Mouse (Mus musculus): ENCODE data around the gene Uckl1. TPM values are rescaled to one million over a fixed set of nuclear protein-coding genes. Genes with fewer than 3 reads are reported as not detected.

The Uckl1 gene
- polyA plus RNA-seq, 1 experiment from 2014 or later = 62.0 TPM

- 75% methylated on average over 7 of the region's 7 CpGs for WGBS
- Histone ChIP-seq H3K9ac (0 out of 2 replicates have a peak overlapping the region, but pooled peaks have one; percentile 93), H3K4me2 (peak overlapping the region; percentile 79), H3K36me3 (0 out of 2 replicates have a peak, but pooled peaks cover 11% of the 10 kb centered on the region), H3K27me3 (no peaks in the 10 kb centered on the region), H3K27ac (replicated peaks) (no peak overlapping the region), H3K9me3 (no peaks in the 10 kb centered on the region), H3K4me3 (peak overlapping the region; percentile 72; the same call in 1 of the 2 replicates), H3K4me1 (replicated peaks) (peaks cover 62% of the 10 kb centered on the region)
- no peak for ATAC-seq (ENCODE audit: low FRiP score, low read depth)
These were observed 12.8 kb upstream of the Uckl1 start for GRCm38 (mm10) chr2:181597378-181598061.

- H3K4me1 ChIP-seq (replicated peaks) = peaks cover 59% of the 10 kb centered on the region
- H3K9ac ChIP-seq = no peak overlapping the region
- WGBS = 64% methylated on average over 6 of the region's 6 CpGs
These were observed 11.7 kb upstream of the Uckl1 start for GRCm38 (mm10) chr2:181596221-181596960.

GRCm38 (mm10) chr2:181594946-181595696, 10.4 kb upstream of the Uckl1 start:
- Histone ChIP-seq H3K9ac (no peak overlapping the region), H3K4me1 (replicated peaks) (peaks cover 63% of the 10 kb centered on the region), H3K36me3 (peaks cover 17% of the 10 kb centered on the region; the same call in 1 of the 2 replicates), H3K4me3 (no peak overlapping the region), H3K27ac (replicated peaks) (no peak overlapping the region), H3K27me3 (no peaks in the 10 kb centered on the region), H3K4me2 (no peak overlapping the region), H3K9me3 (no peaks in the 10 kb centered on the region)
- WGBS = 75% methylated on average over 4 of the region's 4 CpGs
- ATAC-seq (ENCODE audit: low FRiP score, low read depth) = no peak

More at GRCm38 (mm10) chr2:181596221-181596960, 11.7 kb upstream of the Uckl1 start:
- no peaks in the 10 kb centered on the region for H3K27me3 ChIP-seq
- no peaks in the 10 kb centered on the region for H3K9me3 ChIP-seq
- no peak overlapping the region for H3K27ac ChIP-seq (replicated peaks)
- H3K4me2 ChIP-seq = no peak overlapping the region
- 0 out of 2 replicates have a peak, but pooled peaks cover 11% of the 10 kb centered on the region for H3K36me3 ChIP-seq
- no peak for ATAC-seq (ENCODE audit: low FRiP score, low read depth)
- no peak overlapping the region for H3K4me3 ChIP-seq

- Histone ChIP-seq H3K27me3 (no peaks in the 10 kb centered on the region), H3K9ac (no peak overlapping the region), H3K36me3 (peaks cover 29% of the 10 kb centered on the region), H3K4me2 (no peak overlapping the region), H3K9me3 (no peaks in the 10 kb centered on the region), H3K27ac (replicated peaks) (no peak overlapping the region), H3K4me1 (replicated peaks) (peaks cover 57% of the 10 kb centered on the region), H3K4me3 (no peak overlapping the region)
- no peak for ATAC-seq (ENCODE audit: low FRiP score, low read depth)
These were observed 9.2 kb upstream of the Uckl1 start for GRCm38 (mm10) chr2:181593937-181594336.

GRCm38 (mm10) chr2:181593042-181593421, 8.3 kb upstream of the Uckl1 start:
- ATAC-seq (ENCODE audit: low FRiP score, low read depth) = no peak
- Histone ChIP-seq H3K4me3 (peak overlapping the region; percentile 99), H3K4me2 (peak overlapping the region; percentile 63), H3K27me3 (no peaks in the 10 kb centered on the region), H3K4me1 (replicated peaks) (peaks cover 53% of the 10 kb centered on the region), H3K9ac (peak overlapping the region; percentile 97), H3K9me3 (no peaks in the 10 kb centered on the region), H3K36me3 (peaks cover 38% of the 10 kb centered on the region), H3K27ac (replicated peaks) (peak overlapping the region; percentile 94)
- 7% methylated on average over 6 of the region's 6 CpGs for WGBS

DNA sequence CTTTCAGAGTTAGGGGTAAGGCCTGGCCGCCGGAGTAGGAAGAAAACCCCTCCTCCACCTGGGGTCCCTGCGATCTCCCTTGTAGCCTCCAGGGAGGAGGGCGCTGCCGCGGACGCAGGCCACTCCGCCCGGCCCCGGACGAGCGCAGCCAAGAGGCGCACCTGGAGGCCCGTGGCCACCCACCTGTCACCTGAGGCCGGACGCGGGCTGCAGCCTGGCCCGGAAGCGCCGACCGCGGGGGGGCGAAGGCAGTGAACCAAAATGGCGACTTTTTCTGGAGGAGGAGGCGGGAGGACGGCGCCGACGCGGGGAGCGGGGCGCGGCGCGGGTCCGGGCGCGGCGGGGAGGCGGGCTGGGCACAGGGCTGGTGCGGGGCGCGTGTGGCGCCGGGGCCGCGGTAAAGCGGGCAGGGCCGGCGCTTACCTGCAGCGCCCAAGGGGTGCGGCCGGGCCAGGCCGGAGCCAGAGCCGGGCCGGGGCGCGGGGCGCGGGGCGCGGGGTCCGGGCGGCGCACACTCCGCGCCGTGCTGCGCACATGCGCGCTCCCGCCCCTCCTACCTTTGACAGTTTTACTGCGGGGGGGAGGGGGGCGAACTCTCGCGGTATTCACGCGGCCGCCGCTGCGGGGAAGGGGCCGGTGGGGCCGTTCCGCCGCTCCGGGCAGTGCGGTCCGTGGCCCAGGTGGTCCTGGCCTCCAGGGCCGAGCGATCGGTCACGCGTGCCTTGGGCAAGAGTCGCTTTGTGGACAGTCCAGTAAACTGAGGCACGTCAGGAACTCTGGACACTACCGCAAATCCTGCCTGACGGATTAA, 7.7 kb upstream of the Uckl1 start, which contains the start of gene Zfp512b:
Zfp512b (minus strand) TSS at position 573 of the 811 bp plus-strand sequence.
- Histone ChIP-seq H3K9ac (peak within 1 kb of the TSS; percentile 97), H3K36me3 (peaks cover 43% of the 10 kb centered on the region), H3K9me3 (no peaks in the 10 kb centered on the region), H3K4me2 (peak within 1 kb of the TSS; percentile 63), H3K27ac (replicated peaks) (peak within 1 kb of the TSS; percentile 94), H3K4me1 (replicated peaks) (peaks cover 47% of the 10 kb centered on the region), H3K27me3 (no peaks in the 10 kb centered on the region), H3K4me3 (peak within 1 kb of the TSS; percentile 99)
- under 1% methylated on average over 69 of the region's 97 CpGs for WGBS
- ATAC-seq (ENCODE audit: low FRiP score, low read depth) = peak; percentile 90

- 0 out of 2 replicates have a peak, but pooled peaks have one; percentile 16 for ATAC-seq (ENCODE audit: low FRiP score, low read depth)
- peaks cover 38% of the 10 kb centered on the region for H3K4me1 ChIP-seq (replicated peaks)
- peak within 1 kb of the TSS; percentile 99 for H3K4me3 ChIP-seq
- H3K9ac ChIP-seq = peak within 1 kb of the TSS; percentile 97
- H3K36me3 ChIP-seq = peaks cover 49% of the 10 kb centered on the region
- H3K4me2 ChIP-seq = peak within 1 kb of the TSS; percentile 63
- H3K27ac ChIP-seq (replicated peaks) = peak within 1 kb of the TSS; percentile 94
- no peaks in the 10 kb centered on the region for H3K27me3 ChIP-seq
- H3K9me3 ChIP-seq = no peaks in the 10 kb centered on the region
- WGBS = 17% methylated on average over 5 of the region's 5 CpGs
These were observed 6.9 kb upstream of the Uckl1 start, which contains the start of gene Prpf6 for GRCm38 (mm10) chr2:181591528-181592085. Prpf6 (plus strand) TSS chr2:181591868.

GRCm38 (mm10) chr2:181590471-181590870, 5.8 kb upstream of the Uckl1 start:
- peaks cover 37% of the 10 kb centered on the region for H3K4me1 ChIP-seq (replicated peaks)
- 97% methylated on average over 5 of the region's 5 CpGs for WGBS
- peak overlapping the region; percentile 97 for H3K9ac ChIP-seq
- no peak overlapping the region for H3K27ac ChIP-seq (replicated peaks)
- H3K4me2 ChIP-seq = 0 out of 2 replicates have a peak overlapping the region, but pooled peaks have one; percentile 63
- no peak for ATAC-seq (ENCODE audit: low FRiP score, low read depth)
- peak overlapping the region; percentile 99; the same call in 1 of the 2 replicates for H3K4me3 ChIP-seq
- H3K27me3 ChIP-seq = no peaks in the 10 kb centered on the region
- H3K36me3 ChIP-seq = peaks cover 51% of the 10 kb centered on the region
- H3K9me3 ChIP-seq = no peaks in the 10 kb centered on the region

GRCm38 (mm10) chr2:181589732-181590105, 5.0 kb upstream of the Uckl1 start:
- no peak overlapping the region for H3K4me3 ChIP-seq
- H3K9ac ChIP-seq = no peak overlapping the region
- peaks cover 37% of the 10 kb centered on the region for H3K4me1 ChIP-seq (replicated peaks)
- 99% methylated on average over 9 of the region's 9 CpGs for WGBS
- H3K36me3 ChIP-seq = peaks cover 58% of the 10 kb centered on the region
- ATAC-seq (ENCODE audit: low FRiP score, low read depth) = no peak
- H3K27me3 ChIP-seq = no peaks in the 10 kb centered on the region
- no peaks in the 10 kb centered on the region for H3K9me3 ChIP-seq
- H3K27ac ChIP-seq (replicated peaks) = no peak overlapping the region
- no peak overlapping the region for H3K4me2 ChIP-seq

- H3K4me3 ChIP-seq = no peak overlapping the region
- H3K9me3 ChIP-seq = no peaks in the 10 kb centered on the region
- H3K4me2 ChIP-seq = no peak overlapping the region
- no peak overlapping the region for H3K27ac ChIP-seq (replicated peaks)
- peaks cover 35% of the 10 kb centered on the region for H3K4me1 ChIP-seq (replicated peaks)
- H3K27me3 ChIP-seq = no peaks in the 10 kb centered on the region
- peaks cover 64% of the 10 kb centered on the region for H3K36me3 ChIP-seq
- WGBS = 93% methylated on average over 10 of the region's 10 CpGs
- ATAC-seq (ENCODE audit: low FRiP score, low read depth) = no peak
- H3K9ac ChIP-seq = no peak overlapping the region
These were observed 4.5 kb upstream of the Uckl1 start for GRCm38 (mm10) chr2:181589011-181589731.
